Mouse (Mus musculus) left cerebral cortex, postnatal 4 days (tissue): ENCODE measurements around the gene Pla2g7. TPM values are rescaled to one million over a fixed set of nuclear protein-coding genes. Genes with fewer than 3 reads are reported as not detected.
"Not testable (repeated sequence)": the region's sequence is repeated elsewhere in the genome, so short reads cannot be mapped to it uniquely, and the experiment has no call there.

Experiments used
- DNase-seq: peaks from one replicate; pipeline ENCODE4 v3.0.0-alpha.2; 2022
- intact Hi-C: fragments of 180-260 bp; cut with DNase I; formaldehyde crosslinking; loops from one replicate; pipeline ENCODE4 v1.15.1; 2025
- total RNA-seq, 2 experiments: library from RNA; stranded (reverse); gene quantifications; 2 replicates each; pipeline ENCODE4 v1.2.3; 2021

Pla2g7 gene
- total RNA-seq = 10 to 100 TPM; 32.5 to 34.1 TPM

GRCm38 (mm10) chr17:43567992-43568888 lies at the start of gene Pla2g7:
Gene Pla2g7, plus strand, starts transcription at chr17:43568098.
- peak; percentile 62 for DNase-seq

GRCm38 (mm10) chr17:43518644-43519409 lies 49.1 kb upstream of the Pla2g7 start:
- intact Hi-C loops = loop anchor here (5.0 kb wide), 1 partner anchor 93 kb away; no protein-coding TSS in a partner anchor
- DNase-seq = peak; percentile 78

More at GRCm38 (mm10) chr17:43567992-43568888, at the start of gene Pla2g7:
- intact Hi-C loops = no loop called here

GRCm38 (mm10) chr17:43520166-43520565 lies 47.7 kb upstream of the Pla2g7 start:
- intact Hi-C loops = no loop called here
- no peak for DNase-seq

GRCm38 (mm10) chr17:43530507-43530906 lies 37.4 kb upstream of the Pla2g7 start:
- DNase-seq = peak; percentile 29
- intact Hi-C loops = no loop called here

- intact Hi-C loops = no loop called here
These were observed 36.7 kb upstream of the Pla2g7 start for GRCm38 (mm10) chr17:43531192-43531591.

GRCm38 (mm10) chr17:43534362-43535222 lies 33.3 kb upstream of the Pla2g7 start:
- intact Hi-C loops = no loop called here

More at GRCm38 (mm10) chr17:43531192-43531591, 36.7 kb upstream of the Pla2g7 start:
- DNase-seq = no peak

GRCm38 (mm10) chr17:43536841-43537240 lies 31.1 kb upstream of the Pla2g7 start:
- DNase-seq, intact Hi-C loops: not testable (repeated sequence)

More at GRCm38 (mm10) chr17:43534362-43535222, 33.3 kb upstream of the Pla2g7 start:
- DNase-seq = peak; percentile 77

- intact Hi-C loops = no loop called here
- DNase-seq = no peak
These were observed 29.1 kb upstream of the Pla2g7 start for GRCm38 (mm10) chr17:43538767-43539166.

GRCm38 (mm10) chr17:43543539-43543938 lies 24.4 kb upstream of the Pla2g7 start, which contains the start of gene Ankrd66:
Gene Ankrd66, minus strand, starts transcription at chr17:43543639.
- no peak for DNase-seq
- intact Hi-C loops = no loop called here

- intact Hi-C loops = no loop called here
- DNase-seq = no peak
These were observed 23.9 kb upstream of the Pla2g7 start for GRCm38 (mm10) chr17:43544040-43544439.

- intact Hi-C loops = no loop called here
- no peak for DNase-seq
These were observed 16.7 kb upstream of the Pla2g7 start for GRCm38 (mm10) chr17:43551122-43551630.

GRCm38 (mm10) chr17:43554516-43555403 lies 13.1 kb upstream of the Pla2g7 start:
- intact Hi-C loops = no loop called here
- no peak for DNase-seq

GRCm38 (mm10) chr17:43557104-43557503 lies 10.8 kb upstream of the Pla2g7 start:
- DNase-seq = no peak
- intact Hi-C loops = no loop called here

- peak; percentile 70 for DNase-seq
- intact Hi-C loops = no loop called here
These were observed 10.3 kb upstream of the Pla2g7 start for GRCm38 (mm10) chr17:43557541-43558090.

- no peak for DNase-seq
- intact Hi-C loops = no loop called here
These were observed 9.2 kb upstream of the Pla2g7 start for GRCm38 (mm10) chr17:43558678-43559077.

- no peak for DNase-seq
- intact Hi-C loops = no loop called here
These were observed 4.5 kb upstream of the Pla2g7 start for GRCm38 (mm10) chr17:43563192-43563987.

GRCm38 (mm10) chr17:43567593-43567991 lies 306 bp upstream of the Pla2g7 start:
- DNase-seq = no peak
- intact Hi-C loops = no loop called here

GRCm38 (mm10) chr17:43569287-43569686 lies 1.4 kb downstream of the Pla2g7 start:
- no peak for DNase-seq
- intact Hi-C loops = no loop called here
